ENCODE assay signal across 9 mouse cellular contexts in genomic region chr5:65958597-65958996, GRCm38 (mm10). TPM values are rescaled to one million over a fixed set of nuclear protein-coding genes. Genes with fewer than 3 reads are reported as not detected.
DNase-seq lines count a peak whose midpoint lies in the region; ATAC-seq and TF ChIP-seq lines count a peak whose summit lies in the region.
"Had no signal": no experiment of that assay in that cellular context is flagged by ENCODE, and none has a peak within 500 bp of the region (broad histone marks: within the 10 kb centered on the region; RNA-seq: fewer than 3 reads in every experiment).

No protein-coding gene starts in this region.

- no peak for ATAC-seq in kidney, embryonic 15.5 days (replicated peaks; ENCODE audit: low FRiP score)
- no peak for ATAC-seq in liver, embryonic 14.5 days (ENCODE audit: insufficient read depth)

- 2% methylated on average over 4 of the region's 4 CpGs for WGBS in kidney, embryonic 15.5 days
- WGBS in liver, embryonic 14.5 days (ENCODE audit: insufficient replicate concordance) = 7% methylated on average over 4 of the region's 4 CpGs

- peak; percentile 76 for TF ChIP-seq CTCF in liver, embryonic 14.5 days (IDR thresholded peaks at IDR 0.05; ENCODE audit: low read depth)

- H3K4me3 ChIP-seq in kidney, embryonic 15.5 days (replicated peaks) = no peak overlapping the region
- H3K4me3 ChIP-seq in liver, embryonic 14.5 days (ENCODE audit: insufficient read depth in 1 of 2, low read depth in 2 of 2, low read length in 2 of 2) = no peak overlapping the region

- H3K4me2 ChIP-seq in kidney, embryonic 15.5 days = no peak overlapping the region
- no peak overlapping the region for H3K4me2 ChIP-seq in liver, embryonic 14.5 days (ENCODE audit: low read depth)

- no peak for TF ChIP-seq EP300 in liver, embryonic 14.5 days (IDR thresholded peaks at IDR 0.05; ENCODE audit: low read depth)

- no peak overlapping the region for H3K27ac ChIP-seq in kidney, embryonic 15.5 days
- no peak overlapping the region for H3K27ac ChIP-seq in liver, embryonic 14.5 days

- no peaks in the 10 kb centered on the region for H3K9me3 ChIP-seq in kidney, embryonic 15.5 days (replicated peaks)
- no peaks in the 10 kb centered on the region for H3K9me3 ChIP-seq in liver, embryonic 14.5 days (ENCODE audit: control insufficient read depth, low read length)

- peaks cover 10% of the 10 kb centered on the region for H3K4me1 ChIP-seq in kidney, embryonic 15.5 days
- peaks cover 0 to 5% of the 10 kb centered on the region in 2 experiments; a peak in 2 of 4 replicates for H3K4me1 ChIP-seq in liver, embryonic 14.5 days (replicated peaks; ENCODE audit: control insufficient read depth in 2 of 2, insufficient read depth in 2 of 2, low read length in 1 of 2)

- H3K27me3 ChIP-seq in kidney, embryonic 15.5 days = no peaks in the 10 kb centered on the region
- no peaks in the 10 kb centered on the region for H3K27me3 ChIP-seq in liver, embryonic 14.5 days (ENCODE audit: control insufficient read depth, insufficient read depth, low read length)

- H3K36me3 ChIP-seq in kidney, embryonic 15.5 days = no peaks in the 10 kb centered on the region
- H3K36me3 ChIP-seq in liver, embryonic 14.5 days (replicated peaks; ENCODE audit: control insufficient read depth, insufficient read depth, low read depth) = no peaks in the 10 kb centered on the region

- no peak overlapping the region for H3K9ac ChIP-seq in kidney, embryonic 15.5 days
- no peak overlapping the region for H3K9ac ChIP-seq in liver, embryonic 14.5 days (replicated peaks)

- peak; percentile 32 to 72 for DNase-seq in adrenal gland, adult (ENCODE audit: inconsistent age in 2 of 2, low spot score in 1 of 2)
- no peak for DNase-seq in adrenal gland, postnatal 4 days (ENCODE audit: low spot score in 2 of 2)
- peak; percentile 18 for DNase-seq in kidney, adult 18-20 months
- DNase-seq in 3T3-L1 (ENCODE audit: low read depth, low spot score) = peak; percentile 81
- peak; percentile 13 for DNase-seq in c-Kit-negative CD71-positive TER-119-positive erythroid progenitor cells, embryonic 14.5 days (ENCODE audit: low read depth, low spot score)
- DNase-seq in liver, embryonic 14.5 days (ENCODE audit: low read depth in 3 of 3, low spot score in 3 of 3) = no peak
- DNase-seq in thymus, postnatal 0 days (ENCODE audit: low spot score) = peak; percentile 70

RNA-seq across cellular contexts. Expression of gene Chrna9, which starts 23.9 kb away (rescaled TPM):
- 1 to 10 TPM in 1 of 2 experiments, under 1 TPM in 1; 0.67 to 1.4 TPM for total RNA-seq in adrenal gland, postnatal 4 days (2021)
- 0.28 and 0.55 TPM in 2 replicates for polyA plus RNA-seq in kidney, embryonic 15.5 days (2015; fragmentation: Nextera tagmentation; extraction: Ambion mirVana)
- not detected in 2 replicates for polyA plus RNA-seq in liver, embryonic 14.5 days (2012; rRNA removed)
- not detected in 2 replicates for polyA plus RNA-seq in liver, embryonic 14.5 days (2014; fragmentation: Nextera tagmentation; extraction: Ambion mirVana)
- polyA plus RNA-seq in thymus, postnatal 0 days (2015; fragmentation: Nextera tagmentation; extraction: Ambion mirVana) = 244 and 286 TPM in 2 replicates
- polyA plus RNA-seq: C2C12 had no signal

RNA-seq across cellular contexts. Expression of gene 9130230L23Rik, which starts 45.5 kb away (rescaled TPM):
- under 1 TPM; 0.39 to 0.40 TPM for total RNA-seq in adrenal gland, postnatal 4 days (2021)
- polyA plus RNA-seq in kidney, embryonic 15.5 days (2015; fragmentation: Nextera tagmentation; extraction: Ambion mirVana) = 0.42 and 0.65 TPM in 2 replicates
- 0.02 and 0.05 TPM in 2 replicates for polyA plus RNA-seq in liver, embryonic 14.5 days (2012; rRNA removed)
- not detected in 2 replicates for polyA plus RNA-seq in liver, embryonic 14.5 days (2014; fragmentation: Nextera tagmentation; extraction: Ambion mirVana)
- polyA plus RNA-seq in thymus, postnatal 0 days (2015; fragmentation: Nextera tagmentation; extraction: Ambion mirVana) = 0.82 and 1.0 TPM in 2 replicates
- polyA plus RNA-seq: C2C12 had no signal

Comparison
In these comparisons a context has a peak if more than half of its experiments do, and no peak if none do; other contexts are left out.
1. DNase-seq: peak in adrenal gland, adult (2 of 2), kidney, adult 18-20 months (single experiment), 3T3-L1 (single experiment), c-Kit-negative CD71-positive TER-119-positive erythroid progenitor cells, embryonic 14.5 days (single experiment) and thymus, postnatal 0 days (single experiment); none in adrenal gland, postnatal 4 days (0 of 2) and liver, embryonic 14.5 days (0 of 3).
2. RNA of gene Chrna9, which starts 23.9 kb away (polyA plus RNA-seq): 244 to 286 TPM in thymus, postnatal 0 days; 0.28 to 0.55 TPM in kidney, embryonic 15.5 days and not detected in liver, embryonic 14.5 days; every median in the first group is over 100 times any median in the second.